Comparison of ENCODE assay signal across 15 mouse cellular contexts in genomic region chr14:25155008-25155783, GRCm38 (mm10).
DNase-seq lines count a peak whose midpoint lies in the region; ATAC-seq lines count a peak whose summit lies in the region.
"Had no signal": no experiment of that assay in that cellular context is flagged by ENCODE, and none has a peak within 500 bp of the region (broad histone marks: within the 10 kb centered on the region; RNA-seq: fewer than 3 reads in every experiment).

No protein-coding gene starts in this region.

- no peak for DNase-seq in heart, adult 8-10 months (ENCODE audit: low spot score)
- DNase-seq in hindbrain, embryonic 14.5 days (ENCODE audit: low spot score) = no peak
- peak; percentile 25 for DNase-seq in retina, embryonic 14.5 days (ENCODE audit: low spot score)
- DNase-seq in kidney, postnatal 14 days = no peak
- DNase-seq: cerebellum, adult 9-11 months; kidney, postnatal 4 days; layer of hippocampus, adult 9-11 months; liver, postnatal 0 days; right cerebral cortex, postnatal 4 days had no signal

- peaks cover 64% of the 10 kb centered on the region for H3K4me1 ChIP-seq in heart, embryonic 12.5 days (replicated peaks)
- peaks cover 14% of the 10 kb centered on the region; the same call in 1 of the 2 replicates for H3K4me1 ChIP-seq in hindbrain, embryonic 14.5 days (replicated peaks; ENCODE audit: control insufficient read depth, insufficient read depth, low read length)
- H3K4me1 ChIP-seq in hindbrain, embryonic 16.5 days (ENCODE audit: control insufficient read depth, insufficient read depth, low read depth, low read length) = peaks cover 7% of the 10 kb centered on the region
- H3K4me1 ChIP-seq in intestine, embryonic 15.5 days (replicated peaks) = peaks cover 14% of the 10 kb centered on the region; the same call in 1 of the 2 replicates

- WGBS in heart, embryonic 12.5 days = 50% methylated on average over 7 of the region's 7 CpGs
- 57% methylated on average over 7 of the region's 7 CpGs for WGBS in hindbrain, embryonic 14.5 days
- 60% methylated on average over 7 of the region's 7 CpGs for WGBS in hindbrain, embryonic 16.5 days
- WGBS in intestine, embryonic 15.5 days = 63% methylated on average over 7 of the region's 7 CpGs

- H3K9ac ChIP-seq in heart, embryonic 12.5 days = 0 out of 2 replicates have a peak overlapping the region, but pooled peaks have one; percentile 15
- no peak overlapping the region for H3K9ac ChIP-seq in hindbrain, embryonic 14.5 days
- H3K9ac ChIP-seq in hindbrain, embryonic 16.5 days (ENCODE audit: low read depth, low read length) = no peak overlapping the region
- no peak overlapping the region for H3K9ac ChIP-seq in intestine, embryonic 15.5 days
- H3K9ac ChIP-seq: embryonic facial prominence, embryonic 13.5 days; forebrain, embryonic 15.5 days; liver, postnatal 0 days had no signal

- H3K27ac ChIP-seq in heart, embryonic 12.5 days (ENCODE audit: poor library complexity, severe bottlenecking) = peak overlapping the region; percentile 91
- H3K27ac ChIP-seq in hindbrain, embryonic 14.5 days = 0 out of 2 replicates have a peak overlapping the region, but pooled peaks have one; percentile 17
- no peak overlapping the region for H3K27ac ChIP-seq in hindbrain, embryonic 16.5 days (ENCODE audit: low read depth, low read length)
- no peak overlapping the region for H3K27ac ChIP-seq in intestine, embryonic 15.5 days
- H3K27ac ChIP-seq: embryonic facial prominence, embryonic 13.5 days; forebrain, embryonic 15.5 days had no signal

- no peak for ATAC-seq in heart, embryonic 12.5 days (ENCODE audit: insufficient number of reproducible peaks, low FRiP score)
- ATAC-seq in hindbrain, embryonic 14.5 days (ENCODE audit: low FRiP score) = no peak
- no peak for ATAC-seq in hindbrain, embryonic 16.5 days
- peak; percentile 70; the same call in 1 of the 2 replicates for ATAC-seq in intestine, embryonic 15.5 days
- ATAC-seq: forebrain, embryonic 15.5 days; liver, postnatal 0 days had no signal

- H3K9me3 ChIP-seq in heart, embryonic 12.5 days (replicated peaks) = no peaks in the 10 kb centered on the region
- no peaks in the 10 kb centered on the region for H3K9me3 ChIP-seq in hindbrain, embryonic 14.5 days (ENCODE audit: control insufficient read depth, low read length)
- no peaks in the 10 kb centered on the region for H3K9me3 ChIP-seq in hindbrain, embryonic 16.5 days (ENCODE audit: control insufficient read depth, low read length)
- H3K9me3 ChIP-seq in intestine, embryonic 15.5 days = no peaks in the 10 kb centered on the region
- H3K9me3 ChIP-seq: embryonic facial prominence, embryonic 13.5 days; forebrain, embryonic 15.5 days; limb, embryonic 10.5 days had no signal

- no peaks in the 10 kb centered on the region for H3K27me3 ChIP-seq in heart, embryonic 12.5 days (replicated peaks)
- H3K27me3 ChIP-seq in hindbrain, embryonic 14.5 days (ENCODE audit: control insufficient read depth, insufficient read depth, low read length) = no peaks in the 10 kb centered on the region
- H3K27me3 ChIP-seq in hindbrain, embryonic 16.5 days (replicated peaks; ENCODE audit: control insufficient read depth, insufficient read depth, low read length) = no peaks in the 10 kb centered on the region
- no peaks in the 10 kb centered on the region for H3K27me3 ChIP-seq in intestine, embryonic 15.5 days (replicated peaks)
- H3K27me3 ChIP-seq: embryonic facial prominence, embryonic 13.5 days; forebrain, embryonic 15.5 days had no signal

- no peak overlapping the region for H3K4me3 ChIP-seq in heart, embryonic 12.5 days
- H3K4me3 ChIP-seq in hindbrain, embryonic 14.5 days (replicated peaks; ENCODE audit: low read length) = no peak overlapping the region
- H3K4me3 ChIP-seq in hindbrain, embryonic 16.5 days (ENCODE audit: low read length) = no peak overlapping the region
- H3K4me3 ChIP-seq in intestine, embryonic 15.5 days (replicated peaks) = no peak overlapping the region
- H3K4me3 ChIP-seq: embryonic facial prominence, embryonic 13.5 days; forebrain, embryonic 15.5 days; limb, embryonic 10.5 days had no signal

- H3K4me2 ChIP-seq in heart, embryonic 12.5 days = peak overlapping the region; percentile 43; the same call in 1 of the 2 replicates
- H3K4me2 ChIP-seq in hindbrain, embryonic 14.5 days (replicated peaks) = no peak overlapping the region
- no peak overlapping the region for H3K4me2 ChIP-seq in hindbrain, embryonic 16.5 days (ENCODE audit: low read length)
- no peak overlapping the region for H3K4me2 ChIP-seq in intestine, embryonic 15.5 days (replicated peaks)
- H3K4me2 ChIP-seq: embryonic facial prominence, embryonic 13.5 days; forebrain, embryonic 15.5 days had no signal

- H3K36me3 ChIP-seq in heart, embryonic 12.5 days = no peaks in the 10 kb centered on the region
- no peaks in the 10 kb centered on the region for H3K36me3 ChIP-seq in hindbrain, embryonic 14.5 days (replicated peaks; ENCODE audit: control insufficient read depth, insufficient read depth)
- no peaks in the 10 kb centered on the region for H3K36me3 ChIP-seq in hindbrain, embryonic 16.5 days (ENCODE audit: control insufficient read depth, insufficient read depth, low read length)
- no peaks in the 10 kb centered on the region for H3K36me3 ChIP-seq in intestine, embryonic 15.5 days
- H3K36me3 ChIP-seq: embryonic facial prominence, embryonic 13.5 days; forebrain, embryonic 15.5 days; limb, embryonic 10.5 days had no signal

Comparison
In these comparisons a context has a peak if more than half of its experiments do, and no peak if none do; other contexts are left out.
1. H3K27ac ChIP-seq: peak in heart, embryonic 12.5 days (single experiment) and hindbrain, embryonic 14.5 days (single experiment); none in hindbrain, embryonic 16.5 days (single experiment) and intestine, embryonic 15.5 days (single experiment).